Mouse (Mus musculus) retina, adult 2 months (tissue): ENCODE results near the gene Cldn34c1.
A peak's percentile ranks its signal among the peaks of the same experiment; 100 is the strongest.
"Not testable (repeated sequence)": the region's sequence is repeated elsewhere in the genome, so short reads cannot be mapped to it uniquely, and the experiment has no call there.

ENCODE experiments used
- DNase-seq: peaks from one replicate; pipeline ENCODE4 v3.0.0-alpha.2; 2012; ENCODE audit warnings: low read depth, low spot score

Cldn34c1 gene

GRCm38 (mm10) chrX:123103291-123104260 lies at the start of gene Cldn34c1:
Cldn34c1 (plus strand) TSS chrX:123103495.
- DNase-seq, result peak; percentile 56

GRCm38 (mm10) chrX:123087441-123087840 lies 15.9 kb upstream of the Cldn34c1 start:
- no peak for DNase-seq

- not testable (repeated sequence) for DNase-seq
These were observed 489 bp upstream of the Cldn34c1 start for GRCm38 (mm10) chrX:123102806-123103205.

GRCm38 (mm10) chrX:123104692-123105091 lies 1.4 kb downstream of the Cldn34c1 start:
- not testable (repeated sequence) for DNase-seq

GRCm38 (mm10) chrX:123222381-123222780 lies 119.1 kb downstream of the Cldn34c1 start, which contains the start of gene Srsx:
Srsx (minus strand) TSS chrX:123222481.
- DNase-seq, result not testable (repeated sequence)
